Mouse (Mus musculus) hindbrain, embryonic 10.5 days (tissue): ENCODE data around the gene Spata20. TPM values are rescaled to one million over a fixed set of nuclear protein-coding genes. Genes with fewer than 3 reads are reported as not detected.

Experiments used
- DNase-seq: peaks from one replicate; pipeline ENCODE4 v3.0.0-alpha.2; 2017; ENCODE audit warnings: low spot score
- H3K27ac ChIP-seq: fragments of 300-500 bp; sonication (generic); 2 replicates; pipeline ENCODE4 v1.5.1; 2016; ENCODE audit warnings: mild to moderate bottlenecking, moderate library complexity
- H3K27me3 ChIP-seq: fragments of 300-500 bp; sonication (generic); 2 replicates; pipeline ENCODE4 v1.6.1; 2016; ENCODE audit warnings: mild to moderate bottlenecking; ENCODE audit not compliant: poor library complexity, insufficient read depth, severe bottlenecking
- H3K36me3 ChIP-seq: fragments of 300-500 bp; sonication (generic); 2 replicates; pipeline ENCODE4 v1.6.1; 2016; ENCODE audit warnings: mild to moderate bottlenecking, moderate library complexity
- H3K4me1 ChIP-seq: fragments of 300-500 bp; sonication (generic); replicated peaks from 2 replicates; pipeline ENCODE4 v1.6.1; 2016; ENCODE audit warnings: mild to moderate bottlenecking
- H3K4me3 ChIP-seq: fragments of 300-500 bp; sonication (generic); 2 replicates; pipeline ENCODE4 v1.5.1; 2016; ENCODE audit warnings: mild to moderate bottlenecking, moderate library complexity
- H3K9me3 ChIP-seq: fragments of 300-500 bp; sonication (generic); 2 replicates; pipeline ENCODE4 v1.6.1; 2016; ENCODE audit warnings: mild to moderate bottlenecking, moderate library complexity
- WGBS: fragments of 180-500 bp; shearing (Covaris S2); methylation state at CpG from one replicate; pipeline ENCODE4 v1.1.7; 2016; 5-methylcytosine and 5-hydroxymethylcytosine counted together
- polyA plus RNA-seq: library from polyadenylated mRNA; unstranded; fragments of >200 nt; fragmentation: Nextera tagmentation; extraction: Ambion mirVana; gene quantifications from 2 replicates; pipeline ENCODE4 v1.2.1, GENCODE M21; 2016

The Spata20 gene
- polyA plus RNA-seq, 1 experiment from 2014 or later, result 0.05 TPM

DNA sequence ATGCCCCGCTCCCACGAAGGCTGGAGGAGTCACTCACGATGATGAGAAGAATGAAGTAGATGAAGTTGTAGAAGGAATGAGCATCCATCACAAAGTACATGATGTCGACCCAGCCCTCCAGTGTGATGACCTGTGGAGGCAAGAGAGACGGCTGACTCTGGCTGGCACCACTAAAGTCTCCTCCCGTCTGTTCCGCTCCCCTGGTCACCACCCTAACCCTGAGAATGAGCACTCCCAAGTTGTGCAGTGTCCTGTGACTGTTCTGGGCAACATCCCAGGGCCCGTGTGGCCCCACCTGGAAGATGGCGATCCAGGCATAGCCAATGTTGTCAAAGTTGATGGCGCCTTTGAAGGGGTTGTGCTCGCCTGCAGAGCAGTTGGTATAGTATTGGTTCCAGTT, 24.1 kb downstream of the Spata20 start:
- Histone ChIP-seq H3K27me3 (peaks cover 16% of the 10 kb centered on the region; the same call in 1 of the 2 replicates), H3K27ac (no peak overlapping the region), H3K9me3 (no peaks in the 10 kb centered on the region), H3K36me3 (peaks cover 60% of the 10 kb centered on the region), H3K4me3 (no peak overlapping the region), H3K4me1 (peaks cover 40% of the 10 kb centered on the region)
- 92% methylated on average over 11 of the region's 11 CpGs for WGBS
- no peak for DNase-seq

DNA sequence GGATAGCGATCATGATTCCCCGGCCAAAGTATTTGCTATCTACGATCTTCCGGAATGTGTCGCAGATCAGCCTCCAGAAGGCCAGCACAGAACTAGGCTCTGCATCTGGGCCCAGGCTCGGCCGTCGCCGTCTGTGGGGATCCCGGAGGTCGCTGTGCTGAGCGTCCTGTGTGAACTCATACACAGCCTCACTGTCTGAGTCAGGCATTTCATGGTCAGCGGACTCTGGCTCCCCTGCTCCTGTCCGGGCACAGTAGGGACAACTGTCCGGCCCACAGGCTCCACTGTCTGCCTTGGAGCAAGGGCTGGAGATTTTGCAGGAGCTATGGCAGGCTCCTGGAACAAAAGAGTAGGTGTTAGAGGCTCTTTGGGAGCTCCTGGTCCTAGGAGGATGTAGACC, 29.0 kb downstream of the Spata20 start:
- Histone ChIP-seq H3K27me3 (peaks cover 9% of the 10 kb centered on the region; the same call in 1 of the 2 replicates), H3K4me1 (peaks cover 36% of the 10 kb centered on the region), H3K27ac (peak overlapping the region; percentile 53; the same call in 1 of the 2 replicates), H3K4me3 (no peak overlapping the region), H3K36me3 (peaks cover 75% of the 10 kb centered on the region), H3K9me3 (no peaks in the 10 kb centered on the region)
- no peak for DNase-seq
- 87% methylated on average over 15 of the region's 15 CpGs for WGBS

DNA sequence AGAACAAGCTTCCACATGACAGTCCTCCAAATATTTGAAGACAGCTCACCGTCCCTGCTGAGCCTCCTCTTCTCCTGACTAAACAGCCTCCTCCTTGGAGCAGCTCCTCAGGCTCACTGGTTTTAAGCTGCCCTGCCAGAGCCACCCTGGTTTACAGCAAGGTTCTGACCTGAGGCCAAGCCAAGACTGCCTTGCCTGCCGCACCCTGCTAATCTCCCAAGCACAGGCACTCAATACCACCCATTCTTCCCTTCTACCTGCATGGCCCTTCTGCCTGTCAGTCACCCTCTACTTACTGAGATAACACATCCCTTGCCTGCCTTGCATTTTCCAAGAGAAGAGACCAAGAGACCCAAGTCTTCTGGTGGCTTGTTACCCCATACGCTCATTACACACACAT, 29.6 kb downstream of the Spata20 start:
- 79% methylated on average over 3 of the region's 3 CpGs for WGBS
- no peak overlapping the region for H3K4me3 ChIP-seq
- no peaks in the 10 kb centered on the region for H3K9me3 ChIP-seq
- peaks cover 39% of the 10 kb centered on the region for H3K4me1 ChIP-seq
- H3K27me3 ChIP-seq, result peaks cover 9% of the 10 kb centered on the region; the same call in 1 of the 2 replicates
- peaks cover 68% of the 10 kb centered on the region for H3K36me3 ChIP-seq
- H3K27ac ChIP-seq, result 0 out of 2 replicates have a peak overlapping the region, but pooled peaks have one; percentile 53
- no peak for DNase-seq

DNA sequence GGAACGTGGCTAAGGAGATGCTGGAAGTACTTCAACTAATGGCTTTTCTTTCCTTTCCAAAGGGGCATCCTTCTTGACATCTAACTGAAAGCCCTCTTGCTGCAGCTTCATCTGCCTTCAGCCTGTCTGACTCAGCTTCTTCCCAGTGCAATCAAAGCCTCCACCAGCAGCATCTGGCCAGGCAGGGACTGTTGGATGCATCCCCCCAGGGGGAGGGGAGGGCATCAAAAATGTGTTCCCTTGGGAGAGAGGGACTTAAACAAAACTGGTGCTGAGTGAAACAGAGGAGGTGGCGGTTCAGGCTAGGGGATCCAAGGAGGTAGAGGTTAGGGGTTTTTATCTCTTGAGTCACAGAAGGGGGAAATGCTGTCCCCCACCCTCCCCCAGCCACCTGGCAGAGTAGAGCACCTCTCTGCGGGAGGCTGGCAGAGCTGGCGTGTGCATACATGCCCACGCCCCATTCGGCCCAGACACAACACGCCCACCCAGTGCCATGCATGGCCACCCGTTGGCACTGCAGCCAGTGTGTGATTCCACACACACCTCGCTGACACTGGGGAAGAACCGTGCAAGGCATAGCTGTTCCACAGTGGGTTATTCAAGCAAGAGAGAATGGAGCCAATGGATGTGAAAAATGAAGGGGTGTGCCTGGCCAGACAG, 30.7 kb downstream of the Spata20 start:
- H3K27ac ChIP-seq, result no peak overlapping the region; the same call in 1 of the 2 replicates
- 80% methylated on average over 10 of the region's 10 CpGs for WGBS

DNA sequence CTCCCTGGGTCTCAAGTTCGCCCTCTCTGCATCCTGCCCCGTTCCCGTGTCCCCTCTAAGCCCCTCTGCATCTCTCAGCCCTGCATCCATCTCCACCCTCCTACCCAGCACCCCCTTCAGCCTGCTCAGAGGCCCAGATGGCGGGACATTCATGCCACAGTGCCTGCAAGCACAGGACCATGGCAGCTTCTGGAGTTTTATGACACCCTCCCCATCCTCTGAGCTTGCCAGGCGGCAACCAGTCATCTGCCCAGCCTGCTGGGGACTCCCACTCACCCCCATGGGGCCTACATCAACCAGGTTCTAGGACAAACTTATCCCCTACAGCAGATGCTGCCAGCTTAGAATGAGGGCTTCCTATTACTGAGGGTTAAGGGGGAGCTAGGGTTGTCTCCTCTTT, 31.2 kb downstream of the Spata20 start:
- peaks cover 65% of the 10 kb centered on the region for H3K36me3 ChIP-seq
- DNase-seq, result no peak
- no peaks in the 10 kb centered on the region for H3K9me3 ChIP-seq
- no peak overlapping the region for H3K4me3 ChIP-seq
- H3K27me3 ChIP-seq, result peaks cover 14% of the 10 kb centered on the region; the same call in 1 of the 2 replicates
- WGBS, result 72% methylated on average over 5 of the region's 5 CpGs
- H3K27ac ChIP-seq, result peak overlapping the region; percentile 37
- H3K4me1 ChIP-seq, result peaks cover 49% of the 10 kb centered on the region

More for the DNA sequence above, 30.7 kb downstream of the Spata20 start:
- Histone ChIP-seq H3K36me3 (peaks cover 65% of the 10 kb centered on the region), H3K9me3 (no peaks in the 10 kb centered on the region), H3K27me3 (peaks cover 14% of the 10 kb centered on the region; the same call in 1 of the 2 replicates), H3K4me3 (no peak overlapping the region), H3K4me1 (peaks cover 45% of the 10 kb centered on the region)
- DNase-seq, result no peak

DNA sequence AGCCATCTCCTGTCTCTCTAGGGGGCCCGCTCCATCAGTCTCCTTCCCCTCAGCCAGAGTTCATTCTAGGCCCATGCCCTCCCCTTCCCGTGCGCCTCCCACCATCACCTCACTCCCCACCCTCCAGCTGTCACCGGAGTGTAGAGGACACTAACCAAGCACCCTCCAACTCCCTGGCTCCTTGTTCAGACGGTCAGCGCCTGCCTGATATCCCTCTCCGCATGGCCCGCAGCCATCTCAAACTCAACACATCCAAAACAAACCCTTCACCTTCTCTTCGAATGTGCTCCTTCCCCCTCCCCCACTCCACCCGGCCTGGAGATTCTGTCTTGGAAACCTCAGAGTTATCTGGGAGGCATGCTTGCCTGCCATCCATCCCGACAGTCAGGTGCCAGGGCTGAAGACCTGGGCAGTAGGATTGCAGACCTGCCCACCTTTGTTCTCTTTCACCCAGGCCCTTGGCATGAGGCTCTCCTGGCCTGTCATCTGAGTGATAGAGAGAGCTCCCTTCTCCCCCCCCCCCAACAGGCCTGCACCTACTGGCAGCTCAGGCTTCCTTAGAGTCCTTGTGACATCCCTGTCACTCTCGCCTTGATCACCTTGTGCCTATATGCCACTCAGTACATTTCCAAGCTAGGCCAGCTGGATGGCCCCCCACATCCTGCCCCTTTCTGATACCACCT, 34.7 kb downstream of the Spata20 start:
- no peak for DNase-seq
- Histone ChIP-seq H3K27ac (peak overlapping the region; percentile 40; the same call in 1 of the 2 replicates), H3K36me3 (peaks cover 43% of the 10 kb centered on the region), H3K9me3 (no peaks in the 10 kb centered on the region), H3K4me1 (peaks cover 59% of the 10 kb centered on the region), H3K27me3 (peaks cover 8% of the 10 kb centered on the region; the same call in 1 of the 2 replicates), H3K4me3 (no peak overlapping the region)
- WGBS, result 71% methylated on average over 12 of the region's 12 CpGs

DNA sequence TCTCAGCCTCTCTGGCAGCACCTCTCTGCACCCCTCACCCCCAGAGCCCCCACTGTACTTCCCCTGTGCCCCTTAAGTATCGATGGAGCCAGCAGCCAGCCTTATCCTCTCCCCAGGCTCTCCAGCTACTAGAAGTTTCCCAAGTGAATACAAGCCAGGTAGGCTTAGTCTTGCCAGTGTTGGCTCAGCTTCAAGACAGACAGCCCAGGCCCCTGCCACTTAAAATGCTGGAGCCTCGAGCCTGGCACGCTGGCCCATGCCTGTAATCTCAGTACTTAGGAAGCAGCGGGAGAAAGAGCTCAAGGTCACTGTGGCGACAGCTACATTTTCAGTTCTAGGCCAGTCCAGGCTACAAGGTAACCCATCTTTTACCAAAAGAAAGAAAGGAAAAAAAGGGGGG, 36.1 kb downstream of the Spata20 start:
- peaks cover 31% of the 10 kb centered on the region for H3K36me3 ChIP-seq

DNA sequence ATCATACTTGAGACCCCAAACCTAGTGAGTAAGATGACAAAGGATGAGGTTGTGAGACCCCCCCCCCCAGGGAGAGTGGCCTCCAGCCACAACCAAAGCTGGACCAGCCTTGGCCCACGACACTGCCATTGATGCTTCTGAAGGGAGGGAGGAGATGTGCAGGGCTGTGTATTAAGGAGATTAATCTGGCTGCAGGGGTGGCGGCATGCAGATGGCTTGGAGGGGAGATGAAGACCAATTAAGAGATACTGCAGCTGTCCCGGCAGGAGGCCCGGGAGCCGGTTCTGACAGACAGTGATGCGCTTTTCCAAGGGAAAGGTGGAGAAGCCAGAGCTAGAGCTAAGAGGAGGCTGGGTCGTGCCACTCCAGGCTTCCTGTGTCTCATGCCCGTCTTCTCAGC, 36.7 kb downstream of the Spata20 start:
- DNase-seq, result no peak
- no peak overlapping the region for H3K4me3 ChIP-seq
- peaks cover 60% of the 10 kb centered on the region for H3K4me1 ChIP-seq
- H3K36me3 ChIP-seq, result peaks cover 26% of the 10 kb centered on the region
- H3K27ac ChIP-seq, result peak overlapping the region; percentile 66
- peaks cover 5% of the 10 kb centered on the region; the same call in 1 of the 2 replicates for H3K27me3 ChIP-seq
- 51% methylated on average over 8 of the region's 8 CpGs for WGBS
- no peaks in the 10 kb centered on the region for H3K9me3 ChIP-seq

More for the DNA sequence above, 36.1 kb downstream of the Spata20 start:
- 71% methylated on average over 5 of the region's 5 CpGs for WGBS
- Histone ChIP-seq H3K4me3 (no peak overlapping the region), H3K4me1 (peaks cover 60% of the 10 kb centered on the region), H3K27ac (peak overlapping the region; percentile 66), H3K27me3 (peaks cover 8% of the 10 kb centered on the region), H3K9me3 (no peaks in the 10 kb centered on the region)
- DNase-seq, result no peak

DNA sequence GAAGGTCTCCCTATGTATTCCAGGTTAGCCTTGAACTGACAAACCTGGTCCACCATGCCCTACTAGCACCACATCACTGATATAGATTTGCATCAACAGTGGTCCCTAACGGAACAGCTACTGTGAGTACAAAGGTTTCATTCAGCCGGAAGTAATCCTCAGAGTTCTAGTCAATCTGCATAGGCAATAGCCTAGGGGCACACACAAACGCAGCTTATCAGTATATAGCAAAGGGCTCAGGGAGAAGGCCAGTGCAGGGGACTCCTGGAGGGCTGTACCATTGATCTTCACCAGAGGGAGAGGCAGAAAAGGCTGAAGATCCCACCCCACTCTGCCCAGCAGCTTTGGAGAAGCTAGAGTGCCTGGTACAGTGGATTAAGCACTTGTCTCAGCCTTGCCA, 39.0 kb downstream of the Spata20 start:
- no peak for DNase-seq
- Histone ChIP-seq H3K36me3 (peaks cover 44% of the 10 kb centered on the region), H3K27ac (peak overlapping the region; percentile 62), H3K4me3 (no peak overlapping the region), H3K27me3 (peaks cover 5% of the 10 kb centered on the region; the same call in 1 of the 2 replicates), H3K9me3 (no peaks in the 10 kb centered on the region), H3K4me1 (peaks cover 79% of the 10 kb centered on the region)
- WGBS, result 28% methylated on average over 3 of the region's 3 CpGs

DNA sequence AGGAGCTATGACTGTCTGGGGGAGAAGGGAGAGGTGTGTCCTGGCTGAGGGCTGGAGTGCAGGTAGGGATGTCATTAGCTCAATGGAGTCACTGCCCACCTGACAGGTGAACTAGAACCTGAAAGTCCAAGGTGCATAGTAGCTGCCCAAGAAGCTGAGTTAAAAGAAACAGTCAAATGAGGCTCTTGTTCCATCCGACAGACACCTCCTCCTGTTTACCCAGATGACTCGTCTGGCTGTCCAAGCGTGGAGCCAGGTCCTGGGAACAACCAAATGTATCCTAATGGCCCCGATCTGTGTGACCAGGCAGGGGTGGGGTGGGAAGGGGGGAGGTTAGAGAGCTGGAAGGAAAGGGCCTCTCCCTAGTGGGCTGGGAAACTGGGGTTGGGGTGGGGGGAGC, 40.7 kb downstream of the Spata20 start:
- peaks cover 82% of the 10 kb centered on the region for H3K4me1 ChIP-seq
- H3K9me3 ChIP-seq, result no peaks in the 10 kb centered on the region
- peak overlapping the region; percentile 50 for H3K27ac ChIP-seq
- H3K36me3 ChIP-seq, result peaks cover 39% of the 10 kb centered on the region
- 47% methylated on average over 4 of the region's 4 CpGs for WGBS
- no peaks in the 10 kb centered on the region; the same call in none of the 2 replicates for H3K27me3 ChIP-seq
- DNase-seq, result no peak
- no peak overlapping the region for H3K4me3 ChIP-seq

DNA sequence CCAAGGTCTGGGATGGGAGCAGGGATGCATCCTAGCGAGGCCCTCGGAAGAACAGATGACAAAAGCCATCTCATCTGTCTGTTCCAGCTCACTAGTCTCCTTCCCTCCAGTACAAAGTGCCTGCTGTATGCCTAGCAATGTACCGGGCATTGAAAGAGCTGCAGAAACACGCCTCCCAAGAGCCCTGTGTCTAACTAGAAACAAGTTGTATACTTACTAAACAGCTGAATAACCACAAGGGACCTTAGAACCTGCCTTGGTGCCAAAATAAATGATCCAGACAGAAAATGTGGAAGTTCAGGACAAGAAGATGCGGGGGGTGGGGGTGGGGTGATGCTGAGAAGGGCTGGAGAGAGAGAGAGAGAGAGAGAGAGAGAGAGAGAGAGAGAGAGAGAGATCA, 41.1 kb downstream of the Spata20 start:
- H3K9me3 ChIP-seq, result no peaks in the 10 kb centered on the region
- H3K27ac ChIP-seq, result peak overlapping the region; percentile 50
- H3K36me3 ChIP-seq, result peaks cover 36% of the 10 kb centered on the region
- no peak for DNase-seq
- peaks cover 84% of the 10 kb centered on the region for H3K4me1 ChIP-seq
- no peak overlapping the region for H3K4me3 ChIP-seq
- peaks cover 3% of the 10 kb centered on the region for H3K27me3 ChIP-seq
- 55% methylated on average over 5 of the region's 5 CpGs for WGBS

DNA sequence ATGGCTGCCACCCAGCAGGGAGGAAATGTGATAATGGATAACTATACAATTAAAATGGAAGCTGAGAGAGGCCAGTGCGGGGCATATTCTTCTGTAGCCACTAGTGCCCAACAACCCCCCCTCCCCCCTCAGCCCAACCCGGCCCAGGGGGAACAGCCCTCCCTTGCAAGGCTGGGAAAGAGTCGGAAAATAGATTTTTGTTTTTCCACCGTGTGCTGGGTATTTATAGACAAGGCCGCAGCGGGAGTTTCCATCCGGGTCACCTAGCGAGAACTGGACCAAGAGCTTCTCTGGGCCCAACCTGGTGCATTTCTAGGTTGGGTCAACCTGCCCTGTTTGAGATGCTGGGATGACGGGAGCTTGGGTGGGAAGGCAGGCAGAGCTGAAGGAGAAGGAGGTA, 44.2 kb downstream of the Spata20 start:
- DNase-seq, result no peak
- H3K36me3 ChIP-seq, result peaks cover 35% of the 10 kb centered on the region
- WGBS, result 63% methylated on average over 9 of the region's 9 CpGs
- H3K27ac ChIP-seq, result peak overlapping the region; percentile 79
- no peak overlapping the region for H3K4me3 ChIP-seq
- H3K4me1 ChIP-seq, result peaks cover 84% of the 10 kb centered on the region
- no peaks in the 10 kb centered on the region for H3K9me3 ChIP-seq
- H3K27me3 ChIP-seq, result peaks cover 3% of the 10 kb centered on the region

DNA sequence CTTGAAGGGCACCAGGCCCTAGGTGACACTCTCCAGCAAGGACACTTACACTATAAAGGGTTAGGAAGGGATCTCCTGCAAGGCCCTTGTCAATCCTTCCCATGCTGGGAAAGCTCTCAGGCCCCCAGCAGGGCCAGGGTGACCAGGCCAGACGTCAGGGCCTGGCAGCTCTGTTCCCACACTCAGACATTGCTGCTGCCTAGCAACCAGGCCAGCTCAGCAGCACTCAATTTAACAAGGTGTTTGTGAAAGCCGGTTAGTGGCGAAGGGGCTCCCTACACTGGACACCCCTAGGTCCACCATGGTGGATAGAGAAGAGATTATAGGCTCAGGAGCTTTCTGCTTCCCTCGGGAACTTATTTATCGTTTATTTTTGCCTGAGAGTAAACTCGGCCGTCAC, 44.9 kb downstream of the Spata20 start:
- Histone ChIP-seq H3K27ac (peak overlapping the region; percentile 79), H3K4me3 (no peak overlapping the region), H3K27me3 (peaks cover 3% of the 10 kb centered on the region), H3K4me1 (peaks cover 80% of the 10 kb centered on the region), H3K9me3 (no peaks in the 10 kb centered on the region), H3K36me3 (peaks cover 38% of the 10 kb centered on the region)
- 40% methylated on average over 7 of the region's 7 CpGs for WGBS
- peak; percentile 50 for DNase-seq
